Mouse (Mus musculus) CD4-positive, CD25-positive, alpha-beta regulatory T cell (primary cell): Measurements from ENCODE around the gene Olfr389. TPM values are rescaled to one million over a fixed set of nuclear protein-coding genes. Genes with fewer than 3 reads are reported as not detected.

ENCODE experiments used
- polyA plus RNA-seq: library from polyadenylated mRNA; unstranded; fragments of 100-300 nt; shearing (Covaris generic); gene quantifications from one replicate; pipeline ENCODE4 v1.2.1, GENCODE M21; 2017

Gene Olfr389
- not detected for polyA plus RNA-seq

DNA sequence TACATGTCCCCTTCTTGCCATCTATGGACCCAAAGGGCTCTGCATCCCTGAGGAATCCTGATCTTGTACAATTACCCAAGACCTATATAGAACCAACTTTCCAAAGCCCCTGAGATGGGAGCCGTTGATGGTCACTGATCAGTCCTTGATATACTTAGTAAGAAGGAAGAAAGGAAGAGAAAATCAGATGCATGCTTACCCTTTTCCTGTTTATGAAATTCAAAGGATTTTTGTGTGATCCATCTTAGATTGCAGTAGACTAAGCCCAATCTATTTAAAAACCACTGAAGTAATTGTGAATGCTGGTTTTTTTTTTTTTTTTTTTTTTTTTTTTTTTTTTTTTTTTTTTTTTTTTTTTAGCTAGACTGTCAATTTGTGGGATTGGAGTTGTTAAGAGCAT, at the start of gene Olfr389:
Gene Olfr389 (minus strand): TSS at position 101 of the 400 bp plus-strand sequence.

DNA sequence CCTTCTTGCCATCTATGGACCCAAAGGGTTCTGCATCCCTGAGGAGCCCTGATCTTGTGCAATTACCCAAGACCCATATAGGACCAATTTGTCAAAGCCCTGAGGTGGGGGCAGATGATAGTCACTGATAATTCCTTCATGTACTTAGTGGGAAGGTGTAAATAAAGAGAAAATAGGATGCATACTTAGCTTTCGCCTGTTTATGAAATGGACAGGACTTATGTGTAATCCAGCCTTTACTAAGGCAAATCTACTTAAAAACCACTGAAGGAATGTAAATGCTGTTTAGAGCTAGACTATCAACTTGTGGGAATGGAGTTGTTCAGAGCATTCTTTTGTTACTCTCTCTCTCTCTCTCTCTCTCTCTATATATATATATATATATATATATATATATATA, 36.4 kb upstream of the Olfr389 start, which contains the start of gene Olfr392:
Gene Olfr392 (minus strand): TSS at position 101 of the 400 bp plus-strand sequence.

GRCm38 (mm10) chr11:73802952-73803351, 22.4 kb upstream of the Olfr389 start, which contains the start of gene Olfr391-ps:
TSS of gene Olfr391-ps (minus strand) at chr11:73803052.

DNA sequence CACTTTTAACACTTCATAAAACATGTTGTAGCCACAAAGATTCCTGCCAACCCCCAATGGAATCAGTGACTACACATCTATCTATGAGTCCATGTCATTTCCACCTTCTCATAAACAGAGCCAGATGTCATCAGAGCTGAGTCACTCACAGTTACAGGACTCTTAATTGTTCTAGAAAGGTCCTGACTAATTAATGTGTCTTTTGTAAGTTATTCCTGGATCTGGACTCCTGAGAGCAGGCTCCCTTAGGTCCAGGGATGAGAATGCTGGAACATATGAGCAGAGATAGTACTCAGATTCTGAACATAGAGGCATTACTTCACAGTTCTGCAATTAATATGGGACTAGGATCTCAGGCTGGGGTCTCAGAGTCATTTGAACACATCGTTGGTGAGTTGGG, 2.2 kb upstream of the Olfr389 start, which contains the start of gene Olfr390:
Gene Olfr390 (plus strand): TSS at position 301 of the 400 bp plus-strand sequence.

Other genes starting within 250 kb of the Olfr389 start
- not detected for gene Olfr385, start 187.7 kb downstream of the Olfr389 start, polyA plus RNA-seq
- not detected for gene Olfr384, start 182.1 kb downstream of the Olfr389 start, polyA plus RNA-seq
- gene Zfp735, start 91.9 kb downstream of the Olfr389 start, polyA plus RNA-seq = not detected
- gene Olfr390, start 2.3 kb upstream of the Olfr389 start, polyA plus RNA-seq = not detected
- gene Olfr391-ps, start 22.3 kb upstream of the Olfr389 start, polyA plus RNA-seq = not detected
- gene Olfr392, start 36.3 kb upstream of the Olfr389 start, polyA plus RNA-seq = 0.08 TPM
- not detected for gene Olfr393, start 70.7 kb upstream of the Olfr389 start, polyA plus RNA-seq
- gene Olfr394, start 110.1 kb upstream of the Olfr389 start, polyA plus RNA-seq = not detected
- gene Olfr395, start 128.6 kb upstream of the Olfr389 start, polyA plus RNA-seq = not detected
- gene Olfr23, start 156.0 kb upstream of the Olfr389 start, polyA plus RNA-seq = not detected
- gene Olfr397, start 180.1 kb upstream of the Olfr389 start, polyA plus RNA-seq = not detected
- 0.04 TPM for gene Olfr398, start 209.7 kb upstream of the Olfr389 start, polyA plus RNA-seq